Mouse (Mus musculus) cerebellum, adult 9-10 months (tissue): Measurements from ENCODE around the gene Ppp1r14a.

Experiments used
- DNase-seq: peaks from one replicate; pipeline ENCODE4 v3.0.0; 2022

Gene Ppp1r14a

GRCm38 (mm10) chr7:29280801-29281200, 8.3 kb upstream of the Ppp1r14a start:
- DNase-seq = peak; percentile 57

GRCm38 (mm10) chr7:29281201-29282073, 7.7 kb upstream of the Ppp1r14a start, which contains the start of gene Spint2:
TSS of gene Spint2 (minus strand) at chr7:29281912.
- DNase-seq = peak; percentile 83

- no peak for DNase-seq
These were observed 7.0 kb upstream of the Ppp1r14a start for GRCm38 (mm10) chr7:29282074-29282554.

GRCm38 (mm10) chr7:29283876-29284275, 5.2 kb upstream of the Ppp1r14a start:
- DNase-seq = no peak

- DNase-seq = no peak
These were observed 4.6 kb upstream of the Ppp1r14a start for GRCm38 (mm10) chr7:29284523-29284922.

- no peak for DNase-seq
These were observed 1.6 kb upstream of the Ppp1r14a start for GRCm38 (mm10) chr7:29287481-29287880.

GRCm38 (mm10) chr7:29288079-29288478, 1.0 kb upstream of the Ppp1r14a start:
- peak; percentile 8 for DNase-seq

- peak; percentile 43 for DNase-seq
These were observed 748 bp downstream of the Ppp1r14a start for GRCm38 (mm10) chr7:29289856-29290255.

GRCm38 (mm10) chr7:29290691-29291485, 1.8 kb downstream of the Ppp1r14a start:
- DNase-seq = peak; percentile 55

- peak; percentile 87 for DNase-seq
These were observed 2.7 kb downstream of the Ppp1r14a start for GRCm38 (mm10) chr7:29291616-29292457.

GRCm38 (mm10) chr7:29292458-29293098, 3.5 kb downstream of the Ppp1r14a start:
- peak; percentile 81 for DNase-seq

GRCm38 (mm10) chr7:29293131-29294065, 4.3 kb downstream of the Ppp1r14a start:
- peak; percentile 52 for DNase-seq

- no peak for DNase-seq
These were observed 5.1 kb downstream of the Ppp1r14a start for GRCm38 (mm10) chr7:29294111-29294761.

- DNase-seq = no peak
These were observed 6.9 kb downstream of the Ppp1r14a start for GRCm38 (mm10) chr7:29295861-29296647.

GRCm38 (mm10) chr7:29296998-29297397, 7.9 kb downstream of the Ppp1r14a start:
- peak; percentile 89 for DNase-seq

- DNase-seq = peak; percentile 84
These were observed 12.0 kb downstream of the Ppp1r14a start for GRCm38 (mm10) chr7:29301127-29301566.

GRCm38 (mm10) chr7:29302641-29303040, 13.5 kb downstream of the Ppp1r14a start:
- no peak for DNase-seq

GRCm38 (mm10) chr7:29303738-29304462, 14.8 kb downstream of the Ppp1r14a start, which contains the start of gene Dpf1:
TSS of gene Dpf1 (plus strand) at chr7:29303951.
- peak; percentile 90 for DNase-seq
